Mouse (Mus musculus): Measurements from ENCODE around the gene Lpar1. TPM values are rescaled to one million over a fixed set of nuclear protein-coding genes. Genes with fewer than 3 reads are reported as not detected.

The Lpar1 gene
- total RNA-seq, 2 experiments from 2014 or later = 4.4 to 10.2 TPM

DNA sequence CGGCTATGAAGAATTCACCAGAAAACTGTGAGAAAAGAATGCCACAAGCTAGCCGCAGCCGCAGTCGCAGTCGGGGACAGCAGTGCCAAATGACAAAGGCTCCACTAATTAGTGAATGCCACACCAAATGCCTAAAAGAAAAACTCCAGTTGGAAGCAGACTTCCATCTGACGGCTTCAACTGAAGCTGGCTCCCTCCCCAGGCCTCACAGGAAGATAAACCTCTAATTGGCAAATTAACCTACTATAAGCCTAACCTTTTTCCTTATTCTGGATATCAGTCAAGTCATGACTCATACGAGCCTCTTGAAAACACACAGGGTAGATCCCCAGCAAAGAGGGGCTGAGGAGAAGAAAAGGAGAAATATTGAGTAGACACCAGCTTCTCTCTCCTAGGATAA is 44.9 kb downstream of the Lpar1 start:
- DNase-seq (ENCODE audit: low spot score) = no peak

DNA sequence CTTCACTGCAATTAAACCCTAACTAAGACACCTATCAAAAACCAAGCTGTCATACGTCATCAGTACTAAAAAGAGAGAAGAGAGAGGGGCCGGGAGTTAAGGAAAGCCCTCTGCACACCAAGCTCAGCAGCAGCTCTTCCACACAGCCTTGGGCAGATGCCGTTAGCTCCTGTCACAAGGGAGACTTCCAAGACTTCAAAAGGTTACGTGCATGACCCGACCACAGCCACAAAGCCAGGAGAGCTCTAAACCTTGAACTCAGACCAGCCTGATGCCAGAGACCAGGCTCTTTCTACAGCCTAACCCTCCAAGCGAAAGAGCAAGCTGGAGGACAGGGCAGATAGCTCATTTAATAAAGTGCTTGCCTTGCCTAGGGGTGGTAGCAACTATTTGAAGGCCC is 46.2 kb downstream of the Lpar1 start:
- no peak for DNase-seq (ENCODE audit: low spot score)

DNA sequence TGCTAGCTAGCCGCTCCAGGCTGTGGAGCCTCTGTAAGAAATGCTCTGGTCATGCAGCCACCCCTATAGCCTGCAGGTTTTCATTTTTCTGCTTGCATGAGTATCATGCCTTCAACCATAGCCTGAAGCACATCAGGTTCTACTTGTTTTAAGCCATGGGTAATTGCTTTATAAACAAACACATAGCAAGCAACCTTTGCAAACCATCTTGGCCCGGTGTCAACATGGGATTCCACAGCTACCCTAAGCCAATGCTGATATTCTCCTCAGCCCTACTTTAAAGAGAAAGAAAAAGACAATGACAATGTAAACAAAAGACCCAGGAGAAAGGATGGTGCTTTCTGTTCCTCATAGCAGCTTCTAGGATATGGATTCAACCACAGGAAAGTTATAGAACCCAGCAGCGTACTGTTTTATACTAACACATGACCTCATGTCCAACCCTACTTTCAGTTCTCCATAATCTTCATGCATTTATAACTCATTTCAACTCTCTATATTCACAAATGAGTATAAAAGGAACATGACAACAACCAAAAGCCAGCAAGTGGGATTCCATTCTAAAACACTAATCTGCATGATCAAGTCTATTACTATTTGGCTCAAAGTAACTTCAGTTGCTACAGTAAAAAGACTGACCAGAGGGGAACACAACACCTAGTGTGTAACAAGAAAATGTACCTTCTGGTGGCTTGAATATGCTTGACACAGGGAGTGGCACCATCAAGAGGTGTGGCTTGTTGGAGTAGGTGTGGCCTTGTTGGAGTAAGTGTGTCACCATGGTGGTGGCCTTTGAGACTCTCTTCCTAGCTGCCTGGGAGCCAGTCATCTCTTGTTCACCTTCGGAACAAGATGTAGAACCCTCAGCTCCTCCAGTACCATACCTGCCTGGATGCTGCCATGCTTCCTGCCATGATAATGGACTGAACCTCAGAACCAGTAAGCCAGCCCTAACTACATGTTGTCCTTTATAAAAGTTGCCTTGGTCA is 46.9 kb downstream of the Lpar1 start:
- DNase-seq (ENCODE audit: low spot score) = no peak

DNA sequence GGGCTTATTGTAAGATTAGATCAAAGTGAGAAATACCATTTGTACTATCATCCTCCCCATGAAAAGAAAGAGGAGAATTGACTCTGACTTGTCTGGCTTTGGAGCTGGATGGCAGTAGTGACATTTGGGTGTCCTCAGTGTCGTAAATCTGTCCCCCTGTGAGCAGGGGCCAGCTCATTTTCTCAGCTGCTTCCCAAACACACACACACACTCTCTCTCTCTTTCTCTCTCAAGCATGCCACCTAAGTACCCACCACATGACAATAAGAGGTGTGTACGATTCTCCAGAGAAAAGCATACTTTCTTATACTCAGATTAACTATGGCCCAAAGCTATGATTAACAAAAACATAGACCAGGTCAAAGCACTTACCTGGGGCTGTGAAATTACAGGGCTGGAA is 49.4 kb downstream of the Lpar1 start:
- DNase-seq (ENCODE audit: low spot score) = no peak

GRCm38 (mm10) chr4:58501012-58501777 is 52.5 kb downstream of the Lpar1 start:
- DNase-seq (ENCODE audit: low spot score) = no peak

GRCm38 (mm10) chr4:58499831-58500230 is 53.9 kb downstream of the Lpar1 start:
- peak; percentile 55 for DNase-seq (ENCODE audit: low spot score)

DNA sequence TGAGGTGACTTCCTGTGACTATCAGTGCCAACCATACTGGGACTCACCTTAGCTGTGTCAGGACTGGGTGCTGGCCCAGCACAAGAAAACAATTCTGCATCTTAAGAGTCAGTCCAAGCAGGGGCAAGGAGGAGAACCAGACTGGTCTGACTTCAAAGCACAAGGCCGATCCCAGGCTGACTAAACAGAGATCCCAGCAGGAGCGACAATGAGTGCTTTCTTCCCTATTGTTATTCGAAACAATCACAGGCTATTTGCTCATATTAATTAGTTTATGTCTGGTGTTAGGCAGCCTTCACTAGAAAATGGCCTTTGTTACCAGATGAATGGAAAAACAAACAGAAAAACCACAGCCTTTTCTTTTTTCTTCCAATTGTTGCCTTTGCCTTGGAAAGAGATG is 54.5 kb downstream of the Lpar1 start:
- no peak for DNase-seq (ENCODE audit: low spot score)

GRCm38 (mm10) chr4:58498734-58499133 is 55.0 kb downstream of the Lpar1 start:
- no peak for DNase-seq (ENCODE audit: low spot score)

DNA sequence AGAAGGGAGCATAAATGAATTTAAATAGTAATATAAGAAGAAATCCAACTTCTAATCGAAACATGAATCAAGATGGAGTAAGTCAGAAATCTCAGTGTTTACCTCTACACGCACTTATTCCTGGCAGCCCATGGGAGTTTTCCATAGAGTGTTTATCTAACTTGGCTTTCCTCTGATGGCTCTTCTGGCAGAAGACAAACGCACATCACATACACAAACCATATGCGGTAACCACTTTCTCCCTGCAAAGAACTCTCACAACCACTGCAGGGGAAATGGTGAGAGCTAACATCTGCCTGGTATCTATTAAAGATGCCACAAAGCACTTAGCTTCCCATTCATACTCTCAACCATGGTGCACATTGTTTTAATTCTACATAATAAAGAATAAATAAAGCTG is 56.4 kb downstream of the Lpar1 start:
- no peak for DNase-seq (ENCODE audit: low spot score)

- no peak for DNase-seq (ENCODE audit: low spot score)
Observed at GRCm38 (mm10) chr4:58496743-58497142, 57.0 kb downstream of the Lpar1 start.

- no peak for DNase-seq (ENCODE audit: low spot score)
Observed at GRCm38 (mm10) chr4:58491742-58492141, 62.0 kb downstream of the Lpar1 start.

DNA sequence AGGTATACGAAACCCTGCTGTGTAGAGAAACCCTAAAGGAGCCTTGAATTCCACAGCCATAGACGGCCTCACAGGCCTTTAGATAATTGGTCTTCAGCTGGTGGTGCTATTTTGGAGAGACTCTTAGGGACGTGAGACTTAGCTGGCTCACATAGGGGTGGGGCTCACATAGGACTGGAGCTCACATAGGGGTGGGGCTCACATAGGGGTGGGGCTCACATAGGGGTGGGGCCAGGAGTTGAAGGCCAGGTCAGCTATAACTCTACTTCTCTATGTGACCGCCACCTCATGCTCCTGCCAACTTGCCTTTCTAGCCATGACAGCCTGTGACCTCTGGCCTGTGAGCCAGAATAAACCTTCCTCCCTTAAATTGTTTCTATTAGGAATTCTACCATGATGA is 63.3 kb downstream of the Lpar1 start:
- DNase-seq (ENCODE audit: low spot score) = no peak

GRCm38 (mm10) chr4:58478564-58478963 is 75.1 kb downstream of the Lpar1 start:
- DNase-seq (ENCODE audit: low spot score) = no peak

GRCm38 (mm10) chr4:58477691-58478090 is 76.0 kb downstream of the Lpar1 start:
- peak; percentile 59 for DNase-seq (ENCODE audit: low spot score)

DNA sequence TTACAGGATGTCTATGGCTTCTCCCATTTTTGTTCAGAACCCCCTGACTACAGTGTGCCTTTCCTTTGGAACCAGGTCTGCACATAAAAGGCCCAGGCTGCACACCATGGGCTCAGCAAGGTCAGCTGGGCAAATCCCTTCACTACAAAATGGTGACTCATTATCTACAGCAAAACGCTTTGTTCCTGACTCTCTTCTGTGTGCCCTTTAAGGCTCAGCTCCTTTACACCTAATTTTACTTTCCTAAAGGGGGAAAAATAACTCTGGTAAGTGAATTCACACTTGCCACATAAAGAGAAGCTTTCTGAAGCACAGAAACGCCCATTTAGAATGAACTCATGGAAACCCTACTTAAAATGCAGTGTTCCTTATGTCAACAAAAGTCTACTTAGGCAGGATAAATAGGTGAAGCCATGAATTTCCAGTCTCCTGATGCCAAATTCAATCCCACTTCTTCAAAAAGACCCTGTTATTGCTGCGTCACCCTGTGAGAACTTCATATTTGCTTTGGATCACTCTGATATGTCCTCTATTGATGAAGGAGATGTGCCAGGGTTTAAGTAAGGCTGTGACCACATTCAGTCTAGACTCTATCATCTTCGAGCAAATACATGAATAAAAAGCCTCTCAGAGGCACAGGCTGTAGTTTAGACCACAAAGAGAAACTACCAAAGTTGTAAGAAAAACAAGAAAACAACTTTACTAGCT is 82.3 kb downstream of the Lpar1 start:
- DNase-seq (ENCODE audit: low spot score) = no peak

DNA sequence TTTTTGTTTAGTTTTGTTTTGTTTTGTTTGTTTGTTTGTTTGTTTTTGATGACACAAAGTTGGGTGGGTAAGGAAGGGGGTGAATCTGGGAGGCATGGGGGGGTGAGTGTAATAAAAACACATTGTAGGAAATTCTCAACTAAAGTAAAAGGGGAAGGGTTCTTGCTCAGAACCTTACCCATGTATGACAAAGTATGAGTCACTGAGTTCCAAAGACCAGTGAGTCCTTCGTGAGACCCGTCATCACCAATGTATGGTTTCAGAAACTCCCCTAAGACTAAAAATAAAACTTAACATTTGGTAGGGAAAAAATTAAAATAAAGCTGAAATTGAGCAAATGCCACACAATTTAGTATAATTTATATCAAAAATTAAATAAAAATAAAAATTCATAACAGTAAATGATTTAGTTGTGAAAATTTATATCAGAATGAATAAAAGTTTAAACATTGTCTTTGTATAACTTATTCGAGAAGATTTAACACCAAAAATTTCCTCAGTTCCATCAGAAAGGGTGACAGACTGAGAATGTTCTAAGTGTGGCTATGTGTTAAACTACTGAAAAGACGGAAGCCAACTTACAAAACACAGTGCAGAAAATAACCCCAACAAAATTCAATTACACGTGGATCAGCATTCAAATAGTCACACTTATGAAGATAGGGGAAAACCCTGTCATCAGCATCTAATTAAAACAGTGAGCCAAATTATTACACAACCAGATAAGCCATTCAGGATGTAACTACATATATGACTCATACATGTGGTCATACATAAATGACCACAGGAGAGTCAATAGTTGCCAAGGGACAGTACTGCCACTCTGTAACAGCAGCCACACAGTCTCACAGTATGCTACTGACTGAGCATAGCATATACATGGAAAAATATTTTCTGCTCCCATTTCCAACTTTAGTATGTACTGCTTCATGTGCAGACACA is 83.8 kb downstream of the Lpar1 start:
- no peak for DNase-seq (ENCODE audit: low spot score)

GRCm38 (mm10) chr4:58469035-58469434 is 84.7 kb downstream of the Lpar1 start:
- no peak for DNase-seq (ENCODE audit: low spot score)

DNA sequence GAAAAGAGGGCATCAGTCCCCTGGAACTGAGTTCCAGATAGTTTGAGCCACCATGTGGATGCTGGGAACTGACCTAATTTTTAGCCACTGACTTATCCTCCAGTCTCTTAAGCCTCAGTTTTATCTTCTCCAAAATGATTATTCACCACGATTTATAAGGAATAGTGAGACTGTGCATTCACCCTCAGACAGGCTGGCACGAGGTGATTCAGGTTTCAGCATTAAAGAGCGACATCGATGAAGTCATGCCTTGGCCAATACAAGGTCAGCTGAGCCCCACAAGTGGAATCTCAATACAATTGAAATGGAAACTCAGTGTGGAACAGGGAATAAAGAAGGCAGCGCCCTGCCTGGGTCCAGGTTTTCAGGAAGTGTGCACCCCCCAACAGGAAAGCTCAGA is 88.1 kb downstream of the Lpar1 start:
- no peak for DNase-seq (ENCODE audit: low spot score)

DNA sequence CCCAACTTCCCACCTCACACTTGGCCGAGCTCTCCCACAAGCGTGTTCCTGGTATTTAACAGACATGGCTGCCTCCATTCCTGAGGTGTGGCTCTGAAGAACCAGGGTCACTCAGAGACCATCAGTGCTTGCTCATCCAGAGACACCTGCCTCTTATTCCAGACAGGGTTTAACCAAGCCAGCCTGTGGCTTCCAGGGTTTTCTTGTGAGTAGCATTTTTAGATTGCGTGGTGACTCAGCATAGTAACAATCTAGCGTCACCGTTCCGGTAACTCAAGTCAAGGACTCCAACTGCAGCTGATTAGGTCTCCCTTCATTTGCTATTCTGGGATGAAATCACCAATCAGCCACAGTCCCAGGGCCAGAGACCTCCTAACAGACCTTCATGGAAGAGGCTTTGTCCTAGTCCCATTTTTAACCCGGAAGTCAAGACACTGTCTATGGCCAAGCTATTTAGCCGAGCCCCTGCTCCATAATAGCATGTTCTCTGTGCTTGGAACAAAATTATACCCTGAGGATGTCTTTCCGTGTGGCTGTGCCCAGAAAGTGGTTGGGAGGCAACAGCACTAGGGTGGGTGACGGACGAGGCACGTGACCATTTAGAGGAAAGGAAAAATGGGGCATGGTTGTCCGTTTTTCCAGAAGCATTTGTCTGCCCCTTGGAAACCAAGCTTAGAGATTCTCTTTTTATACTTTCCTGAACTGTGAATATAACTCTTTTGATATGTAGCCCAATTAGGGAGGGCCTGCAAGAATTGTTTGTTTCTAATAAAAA is 89.1 kb downstream of the Lpar1 start:
- DNase-seq (ENCODE audit: low spot score) = peak; percentile 32

- no peak for DNase-seq (ENCODE audit: low spot score)
Observed at GRCm38 (mm10) chr4:58462990-58463389, 90.7 kb downstream of the Lpar1 start.
